Mouse (Mus musculus) stomach, postnatal 0 days (tissue): ENCODE measurements around the gene Mrps35.

Experiments
- CTCF ChIP-seq: IDR thresholded peaks from 2 replicates; pipeline ENCODE4 v1.5.1; 2016; ENCODE audit warnings: antibody characterized with exemption, low read depth, mild to moderate bottlenecking, moderate library complexity
- EP300 ChIP-seq: optimal IDR thresholded peaks from 2 replicates; pipeline ENCODE3; 2016; ENCODE audit warnings: antibody characterized with exemption

GRCm38 (mm10) chr6:147032303-147032925 is 10.2 kb upstream of the Mrps35 start, which contains the start of gene Rep15:
- TF ChIP-seq CTCF (no peak), EP300 (no peak)
